Mouse (Mus musculus) bone marrow macrophage, adult 2 months (primary cell): ENCODE data around the gene Cemip2.

Experiments
- CTCF ChIP-seq: IDR thresholded peaks from 2 replicates; pipeline ENCODE4 v1.5.1; 2012; ENCODE audit warnings: low read depth, mild to moderate bottlenecking, low read length, moderate library complexity
- POLR2A ChIP-seq: IDR thresholded peaks from 2 replicates; pipeline ENCODE4 v1.6.1; 2012; ENCODE audit warnings: mild to moderate bottlenecking, low read depth, low read length, borderline replicate concordance

GRCm38 (mm10) chr19:21769796-21770195, 8.3 kb upstream of the Cemip2 start:
- no peak for TF ChIP-seq POLR2A
- TF ChIP-seq CTCF, result no peak
